Mouse (Mus musculus): Measurements from ENCODE around the gene Kcng3.

- no peak for TF ChIP-seq POLR2A (IDR thresholded peaks at IDR 0.05; ENCODE audit: low read depth, low read length)
- no peak for TF ChIP-seq CTCF (IDR thresholded peaks at IDR 0.05; ENCODE audit: extremely low read depth, insufficient read depth, insufficient read length, insufficient replicate concordance)
Measured at GRCm38 (mm10) chr17:83554997-83555396, 76.7 kb downstream of the Kcng3 start.

Data from spleen, adult 2 months (tissue).